Mouse (Mus musculus) kidney, adult 2 months (tissue): Measurements from ENCODE around the gene Jmjd1c.

Source experiments
- CTCF ChIP-seq: fragments of 200-500 bp; conservative IDR thresholded peaks from 2 replicates; pipeline ENCODE4 v1.5.1; 2011; ENCODE audit warnings: low read depth, mild to moderate bottlenecking, control low read depth, low read length, moderate library complexity, mixed read lengths; ENCODE audit not compliant: insufficient read depth, insufficient read length
- POLR2A ChIP-seq: fragments of 200-500 bp; IDR thresholded peaks from one replicate; pipeline ENCODE4 v1.6.1; 2011; ENCODE audit warnings: low read depth, low read length, control low read depth

- no peak for TF ChIP-seq CTCF
- no peak for TF ChIP-seq POLR2A
Measured at GRCm38 (mm10) chr10:67119291-67119690, 23.4 kb downstream of the Jmjd1c start.
